Mouse (Mus musculus) bone marrow, adult 2 months (tissue): Measurements from ENCODE around the gene Wwp2.

ENCODE experiments used
- CTCF ChIP-seq: fragments of 200-500 bp; IDR thresholded peaks from 2 replicates; pipeline ENCODE4 v1.5.1; 2011; ENCODE audit warnings: low read length, control low read depth; ENCODE audit not compliant: control insufficient read depth, insufficient read depth
- POLR2A ChIP-seq: fragments of 200-500 bp; IDR thresholded peaks from 2 replicates; pipeline ENCODE4 v1.6.1; 2011; ENCODE audit warnings: low read depth, mild to moderate bottlenecking, control low read depth, low read length, borderline replicate concordance; ENCODE audit not compliant: control insufficient read depth

GRCm38 (mm10) chr8:107556511-107556936 lies 120.4 kb downstream of the Wwp2 start:
- TF ChIP-seq CTCF = no peak
- no peak for TF ChIP-seq POLR2A
